Comparison of ENCODE assay signal across 28 mouse cellular contexts in the genomic region with DNA sequence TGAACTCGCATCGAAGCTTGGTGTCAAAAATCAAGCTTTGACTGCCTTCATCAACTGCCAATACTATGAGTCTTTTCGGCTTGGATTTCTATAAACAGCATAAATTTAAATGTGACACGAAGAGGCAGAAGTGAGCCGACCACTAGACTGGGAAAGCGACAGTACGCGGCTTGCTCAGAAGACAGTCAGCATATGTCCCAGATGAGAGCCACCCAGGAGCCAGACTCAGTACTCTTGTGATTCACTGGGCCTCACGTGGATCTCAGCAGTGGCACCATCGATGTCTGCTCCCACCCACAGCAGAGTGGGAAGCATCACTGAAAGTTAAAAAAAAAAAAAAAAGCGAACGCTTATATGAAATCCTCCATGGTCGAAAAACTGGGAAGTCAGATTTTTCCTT.
A peak's percentile ranks its signal among the peaks of the same experiment; 100 is the strongest.
DNase-seq lines count a peak whose midpoint lies in the region; ATAC-seq and TF ChIP-seq lines count a peak whose summit lies in the region.
"Had no signal": no experiment of that assay in that cellular context is flagged by ENCODE, and none has a peak within 500 bp of the region (broad histone marks: within the 10 kb centered on the region; RNA-seq: fewer than 3 reads in every experiment).

No protein-coding gene starts in this region.

- H3K4me1 ChIP-seq in forebrain, postnatal 0 days (ENCODE audit: insufficient read depth) = no peaks in the 10 kb centered on the region
- H3K4me1 ChIP-seq: heart, embryonic 15.5 days; intestine, embryonic 15.5 days; liver, embryonic 15.5 days; lung, embryonic 15.5 days; megakaryocyte, embryonic 14.5 days; midbrain, embryonic 13.5 days had no signal

- no peak overlapping the region for H3K9ac ChIP-seq in forebrain, postnatal 0 days
- H3K9ac ChIP-seq: heart, embryonic 15.5 days; intestine, embryonic 15.5 days; liver, embryonic 15.5 days; lung, embryonic 15.5 days; midbrain, embryonic 13.5 days had no signal

- H3K36me3 ChIP-seq in forebrain, postnatal 0 days (ENCODE audit: insufficient read depth) = no peaks in the 10 kb centered on the region
- H3K36me3 ChIP-seq: heart, embryonic 15.5 days; intestine, embryonic 15.5 days; limb, embryonic 10.5 days; liver, embryonic 15.5 days; lung, embryonic 15.5 days; midbrain, embryonic 13.5 days had no signal

- H3K4me2 ChIP-seq in forebrain, postnatal 0 days (ENCODE audit: low read depth) = no peak overlapping the region
- H3K4me2 ChIP-seq: heart, embryonic 15.5 days; intestine, embryonic 15.5 days; liver, embryonic 15.5 days; lung, embryonic 15.5 days; midbrain, embryonic 13.5 days had no signal

- no peak overlapping the region for H3K4me3 ChIP-seq in forebrain, postnatal 0 days (ENCODE audit: low read depth, low read length)
- H3K4me3 ChIP-seq: heart, embryonic 15.5 days; intestine, embryonic 15.5 days; layer of hippocampus, adult 2 months; limb, embryonic 10.5 days; liver, embryonic 15.5 days; lung, embryonic 15.5 days; megakaryocyte, embryonic 14.5 days; midbrain, embryonic 13.5 days had no signal

- H3K27ac ChIP-seq in forebrain, postnatal 0 days (ENCODE audit: low read depth, low read length) = no peak overlapping the region
- H3K27ac ChIP-seq: heart, embryonic 15.5 days; intestine, embryonic 15.5 days; layer of hippocampus, adult 2 months; limb, embryonic 10.5 days; liver, embryonic 15.5 days; lung, embryonic 15.5 days; midbrain, embryonic 13.5 days had no signal

- WGBS in forebrain, postnatal 0 days = 91% methylated on average over 13 of the region's 13 CpGs

- TF ChIP-seq CTCF in forebrain, postnatal 0 days (IDR thresholded peaks at IDR 0.05; ENCODE audit: low read depth) = no peak

- intact Hi-C loops in heart, postnatal 36 days (cut with DNase I) = no loop called here
- intact Hi-C loops in left cerebral cortex, postnatal 14 days (cut with DNase I) = no loop called here
- intact Hi-C loops in left cerebral cortex, postnatal 36 days (cut with DNase I) = no loop called here

- H3K27me3 ChIP-seq in forebrain, postnatal 0 days (ENCODE audit: insufficient read depth, low read length) = no peaks in the 10 kb centered on the region
- H3K27me3 ChIP-seq: heart, embryonic 15.5 days; intestine, embryonic 15.5 days; liver, embryonic 15.5 days; lung, embryonic 15.5 days; midbrain, embryonic 13.5 days had no signal

- H3K9me3 ChIP-seq in forebrain, postnatal 0 days (ENCODE audit: low read length) = no peaks in the 10 kb centered on the region
- H3K9me3 ChIP-seq: heart, embryonic 15.5 days; intestine, embryonic 15.5 days; limb, embryonic 10.5 days; liver, embryonic 15.5 days; lung, embryonic 15.5 days; midbrain, embryonic 13.5 days had no signal

- peak; percentile 86 for DNase-seq in heart, adult 11 months
- DNase-seq in heart, postnatal 36 days = no peak
- peak; percentile 33 to 60 for DNase-seq in left cerebral cortex, postnatal 14 days (ENCODE audit: low spot score in 2 of 2)
- no peak for DNase-seq in left cerebral cortex, adult 11 months (ENCODE audit: low spot score)
- DNase-seq in left cerebral cortex, postnatal 36 days (ENCODE audit: low spot score in 2 of 2) = peak; percentile 16 to 46
- DNase-seq in telencephalon, adult 2 months (ENCODE audit: low read depth, low spot score) = peak; percentile 63
- no peak for DNase-seq in forebrain, postnatal 0 days
- DNase-seq in cerebellum, adult 18-20 months = no peak
- DNase-seq: adrenal gland, postnatal 10 days; cerebellum, adult 8-10 months; gastrocnemius, postnatal 25 days; heart, postnatal 4 days; kidney, adult 8-10 months; kidney, postnatal 10 days; liver; lung, postnatal 36 days; thymus, postnatal 14 days had no signal

- ATAC-seq in forebrain, postnatal 0 days = no peak
- ATAC-seq: activated CD4-positive, CD25-positive, alpha-beta regulatory T cell, adult 4 months; forebrain, embryonic 16.5 days; hindbrain, embryonic 16.5 days; intestine, embryonic 15.5 days; midbrain, embryonic 13.5 days had no signal

Comparison
In these comparisons a context has a peak if more than half of its experiments do, and no peak if none do; other contexts are left out.
1. DNase-seq: peak in heart, adult 11 months (single experiment), left cerebral cortex, postnatal 14 days (2 of 2), left cerebral cortex, postnatal 36 days (2 of 2) and telencephalon, adult 2 months (single experiment); none in heart, postnatal 36 days (0 of 2), left cerebral cortex, adult 11 months (single experiment), forebrain, postnatal 0 days (single experiment) and cerebellum, adult 18-20 months (0 of 2).